Mouse (Mus musculus): ENCODE measurements around the gene Lamb3. TPM values are rescaled to one million over a fixed set of nuclear protein-coding genes. Genes with fewer than 3 reads are reported as not detected.
A peak's percentile ranks its signal among the peaks of the same experiment; 100 is the strongest.

Lamb3 gene
- polyA plus RNA-seq, 1 experiment from 2014 or later, result 62.8 TPM

DNA sequence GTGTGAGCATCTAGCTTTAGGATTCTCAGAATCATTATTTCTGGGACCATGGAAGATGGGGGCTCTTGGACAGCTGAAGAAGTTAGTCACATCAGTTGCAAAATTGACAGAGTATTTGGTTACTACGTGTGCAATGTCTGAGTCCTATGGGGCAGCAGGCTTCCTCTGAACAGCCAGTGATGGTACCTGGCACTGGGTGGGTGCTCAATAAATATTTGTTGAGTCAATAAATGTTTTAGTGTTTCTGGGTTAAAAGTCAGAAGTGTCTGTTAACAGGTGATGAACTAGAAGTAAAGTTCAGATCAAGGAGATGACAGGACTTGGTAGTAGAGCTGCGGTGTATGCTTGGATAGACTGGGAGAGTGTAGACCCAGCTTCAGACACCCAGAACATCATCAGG is 80.1 kb downstream of the Lamb3 start:
- Histone ChIP-seq H3K9me3 (ENCODE audit: low read length) (no peaks in the 10 kb centered on the region), H3K9ac (replicated peaks; ENCODE audit: low read depth) (no peak overlapping the region), H3K4me2 (replicated peaks; ENCODE audit: low read depth, low read length) (no peak overlapping the region), H3K36me3 (ENCODE audit: insufficient read depth, low read length) (no peaks in the 10 kb centered on the region), H3K27me3 (replicated peaks; ENCODE audit: insufficient read depth, low read length) (no peaks in the 10 kb centered on the region), H3K4me1 (ENCODE audit: insufficient read depth, low read depth, low read length) (no peaks in the 10 kb centered on the region), H3K4me3 (ENCODE audit: low read depth, low read length) (no peak overlapping the region), H3K27ac (ENCODE audit: low read length) (no peak overlapping the region)
- WGBS, result 80% methylated on average over 2 of the region's 2 CpGs
- TF ChIP-seq EP300 (IDR thresholded peaks at IDR 0.05), result no peak
- TF ChIP-seq CTCF (IDR thresholded peaks at IDR 0.05), result no peak
- no peak for DNase-seq (ENCODE audit: low spot score)
- ATAC-seq, result no peak

DNA sequence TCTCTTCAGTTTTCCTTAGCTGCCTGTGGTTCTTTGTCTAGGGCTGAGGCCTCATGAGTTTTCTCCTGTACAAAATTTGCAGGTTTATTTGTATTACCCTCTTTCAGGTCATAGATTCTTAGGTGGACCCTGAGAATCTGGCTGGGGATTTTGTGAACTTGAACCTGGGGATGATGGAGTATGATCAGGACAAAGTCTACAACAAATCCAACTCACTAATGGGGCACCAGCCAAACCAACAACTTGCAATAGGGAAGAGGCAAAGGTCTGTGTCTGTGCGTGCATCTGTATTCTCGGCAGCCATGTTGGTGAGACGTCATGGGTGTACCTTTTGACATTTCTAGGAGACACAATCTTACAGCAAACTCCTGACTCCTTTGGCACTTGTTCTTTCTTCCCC is 81.6 kb downstream of the Lamb3 start:
- Histone ChIP-seq H3K4me1 (ENCODE audit: insufficient read depth, low read depth, low read length) (no peaks in the 10 kb centered on the region), H3K4me2 (replicated peaks; ENCODE audit: low read depth, low read length) (no peak overlapping the region), H3K9me3 (ENCODE audit: low read length) (no peaks in the 10 kb centered on the region), H3K27ac (ENCODE audit: low read length) (no peak overlapping the region), H3K9ac (replicated peaks; ENCODE audit: low read depth) (no peak overlapping the region), H3K36me3 (ENCODE audit: insufficient read depth, low read length) (no peaks in the 10 kb centered on the region), H3K27me3 (replicated peaks; ENCODE audit: insufficient read depth, low read length) (no peaks in the 10 kb centered on the region), H3K4me3 (ENCODE audit: low read depth, low read length) (no peak overlapping the region)
- ATAC-seq (no peak), DNase-seq (ENCODE audit: low spot score) (no peak)
- no peak for TF ChIP-seq EP300 (IDR thresholded peaks at IDR 0.05)
- TF ChIP-seq CTCF (IDR thresholded peaks at IDR 0.05), result no peak
- 91% methylated on average over 3 of the region's 3 CpGs for WGBS

DNA sequence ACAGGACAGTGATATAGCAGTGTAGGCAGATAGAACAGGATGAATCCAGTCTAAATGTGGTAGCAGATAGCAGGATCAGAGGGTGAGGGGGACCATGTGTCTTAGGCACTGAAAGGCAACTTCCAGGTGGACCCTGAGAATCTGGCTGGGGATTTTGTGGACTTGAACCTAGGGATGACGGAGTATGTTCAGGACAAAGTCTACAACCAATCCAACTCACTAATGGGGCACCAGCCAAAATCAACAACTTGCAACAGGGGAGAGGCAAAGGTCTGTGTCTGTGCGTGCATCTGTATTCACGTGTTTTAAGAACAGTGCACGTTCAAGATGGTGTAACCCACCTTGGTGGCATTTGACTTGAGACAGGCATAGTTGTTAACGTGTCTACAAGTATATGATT is 82.4 kb downstream of the Lamb3 start:
- Histone ChIP-seq H3K4me1 (ENCODE audit: insufficient read depth, low read depth, low read length) (no peaks in the 10 kb centered on the region), H3K27ac (ENCODE audit: low read length) (no peak overlapping the region), H3K36me3 (ENCODE audit: insufficient read depth, low read length) (no peaks in the 10 kb centered on the region), H3K9me3 (ENCODE audit: low read length) (no peaks in the 10 kb centered on the region), H3K4me2 (replicated peaks; ENCODE audit: low read depth, low read length) (no peak overlapping the region), H3K9ac (replicated peaks; ENCODE audit: low read depth) (no peak overlapping the region), H3K4me3 (ENCODE audit: low read depth, low read length) (no peak overlapping the region), H3K27me3 (replicated peaks; ENCODE audit: insufficient read depth, low read length) (no peaks in the 10 kb centered on the region)
- no peak for TF ChIP-seq CTCF (IDR thresholded peaks at IDR 0.05)
- no peak for TF ChIP-seq EP300 (IDR thresholded peaks at IDR 0.05)
- DNase-seq (ENCODE audit: low spot score), result no peak
- 89% methylated on average over 5 of the region's 5 CpGs for WGBS
- ATAC-seq, result no peak

GRCm38 (mm10) chr1:193290686-193291085 is 83.2 kb downstream of the Lamb3 start:
- Histone ChIP-seq H3K4me3 (ENCODE audit: low read depth, low read length) (no peak overlapping the region), H3K4me1 (ENCODE audit: insufficient read depth, low read depth, low read length) (no peaks in the 10 kb centered on the region), H3K9me3 (ENCODE audit: low read length) (no peaks in the 10 kb centered on the region), H3K9ac (replicated peaks; ENCODE audit: low read depth) (no peak overlapping the region), H3K27ac (ENCODE audit: low read length) (no peak overlapping the region), H3K4me2 (replicated peaks; ENCODE audit: low read depth, low read length) (no peak overlapping the region), H3K27me3 (replicated peaks; ENCODE audit: insufficient read depth, low read length) (no peaks in the 10 kb centered on the region), H3K36me3 (ENCODE audit: insufficient read depth, low read length) (no peaks in the 10 kb centered on the region)
- DNase-seq (ENCODE audit: low spot score) (no peak), ATAC-seq (no peak)
- no peak for TF ChIP-seq CTCF (IDR thresholded peaks at IDR 0.05)
- no peak for TF ChIP-seq EP300 (IDR thresholded peaks at IDR 0.05)

GRCm38 (mm10) chr1:193293039-193293438 is 85.5 kb downstream of the Lamb3 start:
- no peaks in the 10 kb centered on the region for H3K4me1 ChIP-seq (ENCODE audit: insufficient read depth, low read depth, low read length)
- peak; percentile 68; the same call in 1 of the 2 replicates for ATAC-seq

GRCm38 (mm10) chr1:193293926-193294325 is 86.4 kb downstream of the Lamb3 start:
- Histone ChIP-seq H3K4me1 (ENCODE audit: insufficient read depth, low read depth, low read length) (no peaks in the 10 kb centered on the region), H3K27ac (ENCODE audit: low read length) (no peak overlapping the region), H3K9me3 (ENCODE audit: low read length) (no peaks in the 10 kb centered on the region), H3K4me3 (ENCODE audit: low read depth, low read length) (no peak overlapping the region), H3K9ac (replicated peaks; ENCODE audit: low read depth) (no peak overlapping the region), H3K4me2 (replicated peaks; ENCODE audit: low read depth, low read length) (no peak overlapping the region), H3K36me3 (ENCODE audit: insufficient read depth, low read length) (no peaks in the 10 kb centered on the region), H3K27me3 (replicated peaks; ENCODE audit: insufficient read depth, low read length) (no peaks in the 10 kb centered on the region)
- ATAC-seq (no peak), DNase-seq (ENCODE audit: low spot score) (no peak)
- TF ChIP-seq CTCF (IDR thresholded peaks at IDR 0.05) (no peak), EP300 (IDR thresholded peaks at IDR 0.05) (no peak)
- WGBS, result 82% methylated on average over 3 of the region's 3 CpGs

More at GRCm38 (mm10) chr1:193293039-193293438, 85.5 kb downstream of the Lamb3 start:
- no peaks in the 10 kb centered on the region for H3K27me3 ChIP-seq (replicated peaks; ENCODE audit: insufficient read depth, low read length)
- no peak overlapping the region for H3K4me3 ChIP-seq (ENCODE audit: low read depth, low read length)
- peak; percentile 49 for DNase-seq (ENCODE audit: low spot score)
- H3K36me3 ChIP-seq (ENCODE audit: insufficient read depth, low read length), result no peaks in the 10 kb centered on the region
- no peaks in the 10 kb centered on the region for H3K9me3 ChIP-seq (ENCODE audit: low read length)
- H3K4me2 ChIP-seq (replicated peaks; ENCODE audit: low read depth, low read length), result no peak overlapping the region
- H3K9ac ChIP-seq (replicated peaks; ENCODE audit: low read depth), result no peak overlapping the region
- WGBS, result 18% methylated on average over 2 of the region's 2 CpGs
- TF ChIP-seq CTCF (IDR thresholded peaks at IDR 0.05), result no peak
- no peak overlapping the region for H3K27ac ChIP-seq (ENCODE audit: low read length)

GRCm38 (mm10) chr1:193295920-193296319 is 88.4 kb downstream of the Lamb3 start:
- Histone ChIP-seq H3K4me1 (ENCODE audit: insufficient read depth, low read depth, low read length) (no peaks in the 10 kb centered on the region), H3K4me2 (replicated peaks; ENCODE audit: low read depth, low read length) (no peak overlapping the region), H3K36me3 (ENCODE audit: insufficient read depth, low read length) (no peaks in the 10 kb centered on the region), H3K9me3 (ENCODE audit: low read length) (no peaks in the 10 kb centered on the region), H3K9ac (replicated peaks; ENCODE audit: low read depth) (no peak overlapping the region), H3K27ac (ENCODE audit: low read length) (no peak overlapping the region), H3K4me3 (ENCODE audit: low read depth, low read length) (no peak overlapping the region), H3K27me3 (replicated peaks; ENCODE audit: insufficient read depth, low read length) (no peaks in the 10 kb centered on the region)
- WGBS, result 65% methylated on average over 5 of the region's 5 CpGs
- ATAC-seq (peak; percentile 37; the same call in 1 of the 2 replicates), DNase-seq (ENCODE audit: low spot score) (no peak)
- no peak for TF ChIP-seq CTCF (IDR thresholded peaks at IDR 0.05)
- TF ChIP-seq EP300 (IDR thresholded peaks at IDR 0.05), result no peak

Data from lung, postnatal 0 days (tissue).